Mouse (Mus musculus): ENCODE results near the gene Vamp2.
A peak's percentile ranks its signal among the peaks of the same experiment; 100 is the strongest.

Vamp2 gene

GRCm38 (mm10) chr11:69114621-69115020, 26.3 kb downstream of the Vamp2 start:
- DNase-seq (ENCODE audit: low spot score in 2 of 2) = no peak

GRCm38 (mm10) chr11:69116843-69117242, 28.6 kb downstream of the Vamp2 start:
- no peak for DNase-seq (ENCODE audit: low spot score in 2 of 2)

GRCm38 (mm10) chr11:69117737-69118695, 29.7 kb downstream of the Vamp2 start:
- DNase-seq (ENCODE audit: low spot score in 2 of 2) = peak in 1 of 2 experiments; percentile 77

GRCm38 (mm10) chr11:69118765-69119164, 30.5 kb downstream of the Vamp2 start:
- peak; percentile 83 to 92 for DNase-seq (ENCODE audit: low spot score in 2 of 2)

GRCm38 (mm10) chr11:69119446-69120155, 31.3 kb downstream of the Vamp2 start:
- DNase-seq (ENCODE audit: low spot score in 2 of 2) = no peak

- no peak for DNase-seq (ENCODE audit: low spot score in 2 of 2)
These were observed 32.1 kb downstream of the Vamp2 start, which contains the start of gene Hes7 for GRCm38 (mm10) chr11:69120221-69121000. Hes7 (plus strand) TSS chr11:69120404.

GRCm38 (mm10) chr11:69121001-69121740, 32.9 kb downstream of the Vamp2 start:
- no peak for DNase-seq (ENCODE audit: low spot score in 2 of 2)

- DNase-seq (ENCODE audit: low spot score in 2 of 2) = no peak
These were observed 33.5 kb downstream of the Vamp2 start for GRCm38 (mm10) chr11:69121741-69122335.

GRCm38 (mm10) chr11:69122336-69122951, 34.2 kb downstream of the Vamp2 start, which contains the start of gene 9130213A22Rik:
9130213A22Rik (minus strand) TSS chr11:69122589.
- DNase-seq (ENCODE audit: low spot score in 2 of 2) = peak; percentile 79 to 84

GRCm38 (mm10) chr11:69123056-69123692, 34.9 kb downstream of the Vamp2 start:
- peak; percentile 77 to 81 for DNase-seq (ENCODE audit: low spot score in 2 of 2)

GRCm38 (mm10) chr11:69123693-69124497, 35.6 kb downstream of the Vamp2 start:
- peak; percentile 80 to 83 for DNase-seq (ENCODE audit: low spot score in 2 of 2)

GRCm38 (mm10) chr11:69124498-69124847, 36.2 kb downstream of the Vamp2 start:
- no peak for DNase-seq (ENCODE audit: low spot score in 2 of 2)

GRCm38 (mm10) chr11:69125041-69125851, 37.0 kb downstream of the Vamp2 start:
- peak; percentile 73 to 74 for DNase-seq (ENCODE audit: low spot score in 2 of 2)

- no peak for DNase-seq (ENCODE audit: low spot score in 2 of 2)
These were observed 37.4 kb downstream of the Vamp2 start, which contains the start of gene Aloxe3 for GRCm38 (mm10) chr11:69125852-69125918. Aloxe3 (plus strand) TSS chr11:69125896.

GRCm38 (mm10) chr11:69125919-69126705, 37.8 kb downstream of the Vamp2 start:
- peak in 1 of 2 experiments; percentile 30 for DNase-seq (ENCODE audit: low spot score in 2 of 2)

GRCm38 (mm10) chr11:69126706-69127095, 38.4 kb downstream of the Vamp2 start:
- DNase-seq (ENCODE audit: low spot score in 2 of 2) = no peak

GRCm38 (mm10) chr11:69128426-69129122, 40.3 kb downstream of the Vamp2 start:
- no peak for DNase-seq (ENCODE audit: low spot score in 2 of 2)

Measured in urinary bladder, adult 18-20 months (tissue).